Mouse (Mus musculus): ENCODE data around the gene Ddx43.
"Not testable (repeated sequence)": the region's sequence is repeated elsewhere in the genome, so short reads cannot be mapped to it uniquely, and the experiment has no call there.

Gene Ddx43

DNA sequence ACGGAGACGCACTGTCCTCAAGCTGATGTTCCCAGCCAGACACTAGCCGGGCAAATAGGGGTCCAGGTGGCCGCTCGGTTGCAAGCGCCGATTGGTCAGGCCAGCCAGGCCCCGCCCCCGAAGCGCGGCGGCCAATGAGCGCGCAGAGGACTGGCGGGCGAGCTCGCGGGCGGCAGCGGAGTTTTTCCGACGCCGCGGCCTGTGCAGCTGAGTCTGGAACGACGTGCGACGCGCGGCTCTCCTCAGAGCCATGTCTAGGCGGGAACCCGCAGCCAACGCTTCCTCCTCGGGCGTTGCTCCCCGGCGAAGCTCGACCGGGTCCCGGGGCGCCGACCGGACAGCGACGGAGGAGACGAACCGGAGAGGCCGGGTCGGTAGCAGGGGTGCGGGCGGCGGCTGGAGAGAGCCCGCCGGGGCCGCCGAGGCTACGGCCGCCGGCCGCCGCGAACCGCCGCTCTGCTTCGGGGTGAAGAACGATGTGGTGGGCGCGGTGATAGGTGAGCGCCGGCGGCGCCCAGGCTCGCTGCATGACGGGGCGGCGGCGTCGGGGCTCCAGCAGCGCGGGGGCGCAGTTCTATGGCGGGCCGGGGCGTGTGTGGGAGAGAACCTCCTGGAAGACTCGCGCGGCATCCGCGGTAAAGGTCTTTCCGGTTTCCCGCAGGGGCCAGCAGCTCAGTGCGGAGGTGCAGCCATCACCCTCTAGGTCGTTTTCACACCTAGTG is at the start of gene Ddx43:
Gene Ddx43 (plus strand): TSS at position 148 of the 722 bp plus-strand sequence.
- DNase-seq (ENCODE audit: low spot score) = no peak

GRCm38 (mm10) chr9:78347004-78347403 is 48.6 kb upstream of the Ddx43 start:
- no peak for DNase-seq (ENCODE audit: low spot score)

GRCm38 (mm10) chr9:78348206-78349004 is 47.2 kb upstream of the Ddx43 start:
- DNase-seq (ENCODE audit: low spot score) = not testable (repeated sequence)

DNA sequence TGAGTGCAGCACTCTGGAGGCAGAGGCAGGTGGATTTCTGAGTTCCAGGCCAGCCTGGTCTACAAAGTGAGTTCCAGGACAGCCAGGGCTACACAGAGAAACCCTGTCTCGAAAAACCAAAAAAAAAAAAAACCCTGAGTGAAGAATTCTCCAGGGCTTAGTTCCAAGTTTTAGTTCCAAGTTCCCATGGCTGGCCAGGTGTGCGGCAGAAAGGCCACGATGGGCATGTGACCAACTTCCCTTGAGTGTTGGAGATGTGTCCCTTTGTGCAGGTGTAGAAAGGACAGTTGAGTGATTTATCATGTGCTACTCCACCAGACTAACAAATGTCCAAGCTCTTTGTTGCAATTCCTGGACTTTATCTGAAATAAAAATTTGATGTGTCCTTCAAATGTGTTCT is 46.4 kb upstream of the Ddx43 start:
- DNase-seq (ENCODE audit: low spot score) = not testable (repeated sequence)

GRCm38 (mm10) chr9:78350007-78350406 is 45.6 kb upstream of the Ddx43 start:
- DNase-seq (ENCODE audit: low spot score) = not testable (repeated sequence)

DNA sequence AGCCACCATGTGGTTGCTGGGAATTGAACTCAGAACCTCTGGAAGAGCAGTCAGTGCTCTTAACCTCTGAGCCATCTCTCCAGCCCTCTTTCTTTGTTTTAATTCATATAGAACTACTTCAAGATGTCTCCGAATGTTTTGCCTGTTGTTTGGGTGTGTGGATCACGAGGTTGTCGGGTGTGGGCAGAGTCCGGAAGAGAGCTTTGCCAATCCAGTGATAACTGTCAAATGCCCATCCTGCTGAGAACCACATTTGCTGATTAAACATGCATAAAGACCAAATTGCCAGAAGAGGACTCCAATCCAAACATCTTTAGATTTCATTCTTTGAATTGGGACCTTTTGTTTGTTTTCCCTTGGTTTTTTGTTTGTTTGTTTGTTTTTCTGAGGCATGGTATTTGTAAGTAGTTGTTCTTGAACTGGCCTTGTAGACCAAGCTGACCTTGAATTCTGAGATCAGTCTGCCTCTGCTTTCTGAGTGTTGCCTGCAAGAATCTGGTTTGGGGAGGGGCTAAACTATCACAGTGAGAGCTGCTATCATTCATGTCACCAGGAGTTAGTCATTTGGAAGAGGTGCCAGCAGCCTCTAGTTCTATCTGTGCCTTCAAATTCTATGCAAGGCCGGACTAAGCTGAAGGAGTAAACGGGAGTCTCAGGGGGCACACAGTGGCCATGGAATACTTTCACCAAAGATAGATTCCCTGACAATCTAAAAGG is 43.9 kb upstream of the Ddx43 start:
- no peak for DNase-seq (ENCODE audit: low spot score)

- no peak for DNase-seq (ENCODE audit: low spot score)
These were observed 40.7 kb upstream of the Ddx43 start for GRCm38 (mm10) chr9:78354665-78355578.

GRCm38 (mm10) chr9:78355611-78356010 is 40.0 kb upstream of the Ddx43 start, which contains the start of gene Gsta2:
Gene Gsta2 (minus strand): TSS chr9:78355788.
- no peak for DNase-seq (ENCODE audit: low spot score)

GRCm38 (mm10) chr9:78358053-78358452 is 37.5 kb upstream of the Ddx43 start:
- peak; percentile 47 for DNase-seq (ENCODE audit: low spot score)

DNA sequence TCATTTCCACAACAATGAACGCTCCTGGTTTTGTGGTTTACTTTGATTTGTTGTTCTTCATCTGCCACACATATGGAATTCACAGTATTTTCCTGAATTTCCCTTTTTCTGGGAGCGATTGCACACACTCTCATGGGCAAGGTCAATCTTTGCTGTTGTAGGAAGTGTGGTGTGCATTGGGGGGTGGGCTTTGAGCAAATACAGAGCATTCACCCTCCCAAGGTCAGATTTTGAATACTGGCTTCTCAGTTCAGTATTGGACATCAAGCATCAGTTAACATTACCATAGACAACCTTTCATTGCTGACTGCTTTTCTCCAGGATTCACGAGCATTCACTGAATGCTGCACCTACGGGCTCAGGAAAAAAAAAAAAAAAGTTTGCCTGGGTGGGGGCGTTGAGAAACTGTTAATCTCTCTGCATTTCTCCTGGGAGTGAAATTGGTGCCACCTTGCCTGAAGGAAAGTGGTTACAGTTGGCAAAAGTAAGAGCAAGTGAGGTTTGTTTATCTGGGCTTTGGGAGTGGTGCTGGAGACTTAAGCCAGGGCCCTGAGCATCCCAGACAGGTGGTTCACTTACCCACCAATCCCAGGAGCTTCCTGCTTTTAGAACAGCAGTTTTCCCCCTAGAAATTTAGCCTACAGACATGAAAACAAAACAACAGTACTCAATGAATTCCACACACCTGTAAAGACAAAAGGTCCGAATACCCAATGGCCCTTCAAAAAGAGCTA is 35.7 kb upstream of the Ddx43 start:
- DNase-seq (ENCODE audit: low spot score) = no peak

- DNase-seq (ENCODE audit: low spot score) = no peak
These were observed 35.1 kb upstream of the Ddx43 start for GRCm38 (mm10) chr9:78360484-78360872.

- DNase-seq (ENCODE audit: low spot score) = no peak
These were observed 32.2 kb upstream of the Ddx43 start for GRCm38 (mm10) chr9:78363374-78363773.

DNA sequence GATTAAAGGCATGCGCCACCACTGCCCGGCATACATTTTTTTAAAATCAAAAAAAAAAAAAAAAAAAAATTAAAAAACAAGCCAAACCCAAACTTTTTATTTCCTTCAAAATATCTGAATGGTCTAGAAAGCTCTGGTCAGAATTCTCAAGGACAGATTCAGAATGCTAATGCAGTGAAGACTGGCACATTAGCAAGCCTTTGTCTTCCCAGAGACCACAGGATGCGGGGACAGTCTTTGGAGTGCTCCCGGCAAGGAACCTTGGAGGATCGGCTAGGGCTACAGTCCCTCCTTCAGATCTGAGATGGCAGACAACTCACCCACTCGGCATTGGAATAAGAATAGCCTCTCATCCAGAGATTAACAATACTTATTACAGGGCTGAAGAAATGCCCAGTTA is 30.9 kb upstream of the Ddx43 start:
- no peak for DNase-seq (ENCODE audit: low spot score)

DNA sequence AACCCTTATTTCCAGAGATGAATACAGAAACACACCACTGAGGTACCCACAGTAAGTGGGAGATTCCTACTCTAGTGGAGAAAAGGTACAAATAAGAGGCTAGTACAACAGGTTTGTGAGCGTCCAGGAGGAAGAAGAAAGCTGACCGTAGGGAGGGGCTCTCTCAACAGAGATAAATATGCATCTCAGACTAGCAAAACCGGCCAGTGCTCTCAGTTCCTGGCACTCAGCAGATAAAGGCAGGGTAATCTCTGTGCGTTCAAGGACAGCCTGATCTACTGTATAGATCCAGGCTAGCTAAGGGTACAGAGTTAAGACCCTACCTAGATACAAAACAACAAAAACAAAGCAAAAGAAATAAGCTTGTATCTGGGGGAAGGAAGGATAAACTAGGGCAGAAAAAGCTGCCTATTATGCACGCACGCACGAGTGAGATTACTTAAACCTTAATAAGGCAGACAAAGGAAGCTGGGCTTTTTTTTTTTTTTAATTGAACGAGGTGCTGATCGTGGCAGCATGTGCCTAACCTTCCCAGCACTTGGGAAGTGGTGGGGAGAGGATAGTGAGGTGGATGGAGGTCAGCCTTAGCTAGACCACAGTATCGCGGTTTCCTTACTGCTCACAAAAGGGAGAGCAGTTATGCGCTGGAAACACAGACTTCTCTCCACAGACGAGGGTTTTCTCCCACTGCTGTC is 29.6 kb upstream of the Ddx43 start:
- DNase-seq (ENCODE audit: low spot score) = no peak

DNA sequence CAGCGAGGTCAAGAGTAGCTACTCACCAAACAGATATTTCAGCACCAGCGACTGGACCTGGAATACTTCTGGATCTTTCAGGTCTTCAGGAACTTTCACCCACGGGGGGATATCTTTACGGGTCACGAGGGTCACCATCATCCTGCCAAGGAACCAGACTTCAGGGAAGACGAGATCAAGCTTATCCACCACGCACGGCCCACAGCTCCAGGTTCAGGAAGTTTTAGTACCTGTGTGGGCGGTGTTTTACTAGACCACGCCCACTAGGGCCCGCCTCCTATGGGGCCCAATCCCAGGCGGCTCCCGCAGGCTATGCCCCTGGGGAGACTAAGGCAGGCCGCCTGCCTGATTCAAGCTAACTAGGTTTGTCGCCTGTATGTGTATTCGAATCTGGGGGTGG is 27.6 kb upstream of the Ddx43 start, which contains the start of gene Dppa5a:
Gene Dppa5a (minus strand): TSS at position 219 of the 400 bp plus-strand sequence.
- DNase-seq (ENCODE audit: low spot score) = not testable (repeated sequence)

DNA sequence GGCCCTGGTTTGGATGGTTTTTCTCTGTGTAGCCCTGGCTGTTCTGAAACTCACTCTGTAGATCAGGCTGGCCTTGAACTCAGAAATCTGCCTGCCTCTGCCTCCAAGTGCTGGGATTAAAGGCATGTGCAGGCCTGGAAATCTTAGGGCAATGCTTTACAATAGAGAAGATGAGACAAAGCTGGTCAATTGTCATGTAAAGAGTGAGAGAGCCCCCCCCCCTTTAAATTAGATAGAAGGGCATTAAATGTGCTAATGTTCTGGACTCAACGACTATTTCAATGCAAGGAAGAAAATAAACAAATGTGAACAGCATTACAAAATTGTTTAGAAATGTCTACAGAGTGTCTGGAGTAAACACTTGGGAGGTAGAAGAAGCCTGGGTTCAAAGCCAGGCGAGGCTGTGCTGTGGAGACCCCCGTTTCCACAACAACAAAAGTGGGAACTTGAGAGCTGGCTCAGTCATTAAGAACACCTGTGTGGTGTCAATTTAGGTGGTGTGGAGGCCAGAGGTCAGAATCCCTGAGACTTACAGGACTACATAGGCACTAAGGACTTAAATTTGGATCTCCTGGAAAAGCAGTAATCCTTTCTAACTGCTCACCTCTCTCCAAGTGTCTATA is 26.8 kb upstream of the Ddx43 start:
- no peak for DNase-seq (ENCODE audit: low spot score)

DNA sequence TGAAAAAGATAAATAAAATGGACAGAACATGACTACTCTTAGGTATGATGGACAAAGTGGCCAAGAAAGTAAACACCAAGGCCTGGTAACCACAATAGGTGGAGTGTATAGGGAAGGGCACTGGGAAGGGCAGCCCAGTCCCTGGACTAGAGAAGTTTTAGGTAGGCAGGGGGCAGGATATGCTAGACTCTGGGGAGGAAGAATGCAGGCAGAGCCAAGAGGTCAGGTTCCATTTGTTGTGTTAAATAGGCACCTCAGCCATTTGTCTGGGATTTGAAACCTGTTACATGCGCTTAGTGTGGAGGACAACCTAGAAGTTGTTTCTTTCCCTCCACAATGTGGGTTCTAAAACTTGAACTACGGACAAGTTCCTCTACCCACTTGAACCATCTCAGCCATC is 26.2 kb upstream of the Ddx43 start:
- DNase-seq (ENCODE audit: low spot score) = no peak

GRCm38 (mm10) chr9:78369786-78370185 is 25.8 kb upstream of the Ddx43 start:
- DNase-seq (ENCODE audit: low spot score) = no peak

- no peak for DNase-seq (ENCODE audit: low spot score)
These were observed 24.1 kb upstream of the Ddx43 start for GRCm38 (mm10) chr9:78371441-78371840.
